Mouse (Mus musculus): ENCODE data around the gene Stt3b.

DNA sequence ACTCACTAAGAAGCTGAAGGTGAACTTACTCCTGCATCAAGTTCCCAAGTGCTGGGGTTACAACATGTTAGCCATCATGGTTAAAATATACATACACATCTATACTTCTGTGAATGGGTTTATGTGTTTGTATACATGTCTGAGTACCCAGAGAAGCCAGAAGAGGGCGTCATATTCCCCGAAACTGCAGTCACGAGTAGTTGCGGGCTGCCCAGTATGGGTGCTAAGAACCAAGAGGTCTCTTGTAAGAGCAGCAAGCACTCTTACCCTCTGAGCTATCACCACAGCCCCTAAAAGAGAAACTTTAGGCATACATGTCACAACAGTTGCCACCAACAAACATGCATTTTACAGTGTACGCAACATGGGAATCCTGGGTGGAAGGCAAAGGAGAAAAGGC is 70.4 kb downstream of the Stt3b start:
- TF ChIP-seq TCF12 (IDR thresholded peaks at IDR 0.05; ENCODE audit: insufficient read depth, poor library complexity, severe bottlenecking) (no peak), POLR2A (IDR thresholded peaks at IDR 0.05; ENCODE audit: insufficient read length, low read depth) (no peak), REST (IDR thresholded peaks at IDR 0.05; ENCODE audit: insufficient read depth, insufficient read length) (no peak), MYOG (IDR thresholded peaks at IDR 0.05; ENCODE audit: control insufficient read depth in 1 of 3, insufficient read depth in 1 of 3, insufficient read length in 2 of 3, low read depth in 2 of 3) (no peak), USF1 (IDR thresholded peaks at IDR 0.05; ENCODE audit: low read depth) (no peak), CEBPB (IDR thresholded peaks at IDR 0.05; ENCODE audit: insufficient read depth, poor library complexity, severe bottlenecking) (no peak), SRF (IDR thresholded peaks at IDR 0.05; ENCODE audit: control insufficient read depth, insufficient read length, low read depth) (no peak), MAX (IDR thresholded peaks at IDR 0.05; ENCODE audit: low read depth) (no peak), MYOD1 (IDR thresholded peaks at IDR 0.05; ENCODE audit: control insufficient read depth in 1 of 3, insufficient read length in 2 of 3, low read depth in 2 of 3) (no peak), POLR2AphosphoS2 (IDR thresholded peaks at IDR 0.05; ENCODE audit: insufficient read length, low read depth) (no peak)

Measured in myocyte (in vitro differentiated cells).